Mouse (Mus musculus) hindbrain, embryonic 16.5 days (tissue): ENCODE measurements around the gene Tbx6. TPM values are rescaled to one million over a fixed set of nuclear protein-coding genes. Genes with fewer than 3 reads are reported as not detected.
A peak's percentile ranks its signal among the peaks of the same experiment; 100 is the strongest.

Source experiments
- ATAC-seq: fragments of 200-750 bp; cut with Nextera tagmentation; 2 replicates; pipeline ENCODE4 v1.8.0; 2017; ENCODE audit warnings: moderate TSS enrichment, moderate library complexity
- H3K27ac ChIP-seq: fragments of 300-500 bp; sonication (generic); 2 replicates; pipeline ENCODE4 v1.5.1; 2014; ENCODE audit warnings: low read depth, mild to moderate bottlenecking, control low read depth, low read length, moderate library complexity
- H3K27me3 ChIP-seq: fragments of 300-500 bp; sonication (generic); replicated peaks from 2 replicates; pipeline ENCODE4 v1.6.1; 2014; ENCODE audit warnings: low read length; ENCODE audit not compliant: control insufficient read depth, insufficient read depth
- H3K36me3 ChIP-seq: fragments of 300-500 bp; sonication (generic); 2 replicates; pipeline ENCODE4 v1.6.1; 2014; ENCODE audit warnings: mild to moderate bottlenecking, low read length, moderate library complexity, mixed read lengths; ENCODE audit not compliant: control insufficient read depth, insufficient read depth
- H3K4me1 ChIP-seq: fragments of 300-500 bp; sonication (generic); 2 replicates; pipeline ENCODE4 v1.6.1; 2014; ENCODE audit warnings: low read depth, low read length; ENCODE audit not compliant: control insufficient read depth, insufficient read depth
- H3K4me2 ChIP-seq: fragments of 300-500 bp; sonication (generic); 2 replicates; pipeline ENCODE4 v1.6.1; 2014; ENCODE audit warnings: mild to moderate bottlenecking, low read length, control low read depth, moderate library complexity
- H3K4me3 ChIP-seq: fragments of 300-500 bp; sonication (generic); 2 replicates; pipeline ENCODE4 v1.5.1; 2014; ENCODE audit warnings: mild to moderate bottlenecking, low read length, control low read depth, moderate library complexity
- H3K9ac ChIP-seq: fragments of 300-500 bp; sonication (generic); 2 replicates; pipeline ENCODE4 v1.6.1; 2014; ENCODE audit warnings: low read depth, mild to moderate bottlenecking, control low read depth, low read length, moderate library complexity
- H3K9me3 ChIP-seq: fragments of 300-500 bp; sonication (generic); 2 replicates; pipeline ENCODE4 v1.6.1; 2014; ENCODE audit warnings: mild to moderate bottlenecking, low read length, moderate library complexity; ENCODE audit not compliant: control insufficient read depth
- WGBS: fragments of 180-500 bp; shearing (Covaris S2); extraction: QIAGEN DNeasy Blood & Tissue Kit; methylation state at CpG from one replicate; pipeline ENCODE4 v1.1.7; 2014; 5-methylcytosine and 5-hydroxymethylcytosine counted together
- polyA plus RNA-seq: library from polyadenylated mRNA; unstranded; fragments of >200 nt; fragmentation: Nextera tagmentation; extraction: Ambion mirVana; gene quantifications from 2 replicates; pipeline ENCODE4 v1.2.1, GENCODE M21; 2015

Tbx6 gene
- polyA plus RNA-seq, 1 experiment from 2014 or later = 0.29 TPM

- H3K36me3 ChIP-seq = no peaks in the 10 kb centered on the region
- no peak overlapping the region for H3K4me2 ChIP-seq
- no peaks in the 10 kb centered on the region for H3K9me3 ChIP-seq
- H3K9ac ChIP-seq = no peak overlapping the region
- no peak overlapping the region for H3K27ac ChIP-seq
- H3K4me3 ChIP-seq = no peak overlapping the region
- WGBS = 81% methylated on average over 7 of the region's 7 CpGs
- H3K4me1 ChIP-seq = no peaks in the 10 kb centered on the region
- H3K27me3 ChIP-seq = no peaks in the 10 kb centered on the region
- no peak for ATAC-seq
Observed at GRCm38 (mm10) chr7:126748824-126749223, 32.5 kb upstream of the Tbx6 start.

DNA sequence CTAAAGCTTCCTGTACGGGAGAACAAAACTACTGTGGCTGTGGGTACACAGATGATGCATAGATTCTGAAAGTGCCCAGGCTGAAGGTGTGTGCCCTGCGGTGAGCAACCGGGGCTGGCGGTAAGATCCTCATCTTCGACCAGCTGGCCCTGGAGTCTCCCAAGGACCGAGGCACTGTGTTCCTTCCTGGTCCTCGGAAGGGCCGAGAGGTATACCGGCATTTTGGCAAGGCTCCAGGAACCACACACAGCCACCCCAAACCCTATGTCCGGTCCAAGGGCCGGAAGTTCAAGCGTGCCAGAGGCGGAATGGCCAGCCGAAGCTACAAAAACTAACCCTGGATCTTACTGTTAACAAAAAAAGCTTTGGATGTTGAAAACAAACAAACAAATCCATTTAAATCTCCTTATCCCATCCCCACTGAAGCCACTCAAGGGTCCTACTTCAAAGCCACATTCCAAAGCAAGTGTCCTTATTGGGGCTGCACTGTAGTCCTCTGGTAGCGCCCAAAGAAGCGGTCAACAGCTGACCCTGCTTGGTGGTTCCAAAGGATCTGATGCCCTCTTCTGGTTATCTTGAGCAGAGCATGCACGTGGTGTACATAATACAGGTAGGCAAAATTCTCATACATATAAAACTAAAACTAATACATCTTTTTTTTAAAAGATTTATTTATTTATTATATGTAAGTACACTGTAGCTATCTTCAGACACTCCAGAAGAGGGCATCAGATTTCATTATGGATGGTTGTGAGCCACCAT lies 31.5 kb upstream of the Tbx6 start:
- peaks cover 3% of the 10 kb centered on the region; the same call in 1 of the 2 replicates for H3K4me1 ChIP-seq
- no peak overlapping the region for H3K27ac ChIP-seq
- no peak overlapping the region for H3K9ac ChIP-seq
- H3K4me3 ChIP-seq = no peak overlapping the region
- no peaks in the 10 kb centered on the region for H3K36me3 ChIP-seq
- ATAC-seq = no peak
- H3K9me3 ChIP-seq = no peaks in the 10 kb centered on the region
- H3K4me2 ChIP-seq = no peak overlapping the region
- no peaks in the 10 kb centered on the region for H3K27me3 ChIP-seq
- WGBS = 97% methylated on average over 17 of the region's 17 CpGs

DNA sequence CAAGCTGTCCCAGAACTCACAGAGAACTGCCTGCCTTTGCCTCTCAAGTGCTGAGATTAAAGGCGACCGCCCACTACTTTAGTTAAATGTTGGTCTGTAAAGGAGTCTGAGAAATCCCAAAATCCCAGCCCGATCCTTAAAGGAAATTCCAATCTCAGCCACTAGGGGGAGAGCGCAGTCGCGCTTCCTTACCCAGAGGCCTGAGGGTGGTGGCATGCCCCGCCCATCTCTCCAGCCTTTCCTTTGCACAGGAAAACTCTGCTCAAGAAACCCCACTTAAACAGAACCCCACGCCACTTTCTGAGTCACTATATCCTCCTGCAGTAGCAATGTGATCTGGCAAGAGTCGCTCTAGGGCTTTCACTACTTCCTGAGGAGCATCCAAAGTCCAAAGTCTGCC lies 26.4 kb upstream of the Tbx6 start:
- Histone ChIP-seq H3K4me1 (peaks cover 6% of the 10 kb centered on the region), H3K9ac (peak overlapping the region; percentile 55), H3K36me3 (no peaks in the 10 kb centered on the region), H3K27ac (no peak overlapping the region), H3K4me3 (no peak overlapping the region), H3K4me2 (peak overlapping the region; percentile 43), H3K9me3 (no peaks in the 10 kb centered on the region), H3K27me3 (no peaks in the 10 kb centered on the region)
- 4% methylated on average over 9 of the region's 9 CpGs for WGBS
- peak; percentile 71 for ATAC-seq

GRCm38 (mm10) chr7:126758539-126758938 lies 22.7 kb upstream of the Tbx6 start:
- H3K36me3 ChIP-seq = no peaks in the 10 kb centered on the region
- H3K4me1 ChIP-seq = peaks cover 27% of the 10 kb centered on the region
- H3K9me3 ChIP-seq = no peaks in the 10 kb centered on the region
- no peaks in the 10 kb centered on the region for H3K27me3 ChIP-seq
- no peak overlapping the region for H3K27ac ChIP-seq
- no peak for ATAC-seq
- no peak overlapping the region for H3K4me2 ChIP-seq
- no peak overlapping the region for H3K4me3 ChIP-seq
- H3K9ac ChIP-seq = no peak overlapping the region
- WGBS = 57% methylated on average over 7 of the region's 7 CpGs

DNA sequence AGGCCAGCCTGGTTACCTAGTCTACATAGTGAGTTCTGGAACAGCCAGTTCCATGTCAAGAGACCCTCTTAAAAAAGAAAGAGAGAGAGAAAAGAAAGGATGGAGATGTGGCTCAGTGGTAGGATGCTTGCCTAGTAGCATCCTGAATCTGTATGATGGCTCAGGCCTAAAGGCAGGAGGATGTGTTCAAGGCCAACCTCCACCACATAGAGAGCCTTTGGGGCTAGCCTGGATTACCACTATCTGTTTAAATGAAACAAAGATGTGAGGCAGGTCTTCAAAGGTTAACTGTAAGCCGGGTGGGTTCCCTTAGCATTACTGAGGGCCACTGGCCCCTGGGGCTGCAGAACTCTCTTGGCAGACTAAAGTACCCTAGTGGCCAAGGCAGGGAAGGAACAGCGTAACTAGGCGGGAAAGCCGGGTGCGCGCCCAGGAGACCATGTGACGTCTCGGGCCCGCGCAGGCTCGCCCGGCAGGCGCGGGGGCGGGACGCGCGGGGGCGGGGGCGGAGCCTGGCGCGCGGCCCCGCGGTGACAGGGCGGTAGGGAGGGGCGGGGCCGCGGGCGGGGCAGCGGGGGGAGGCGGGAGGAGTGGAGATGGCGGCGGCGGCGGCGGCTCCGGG lies 22.1 kb upstream of the Tbx6 start, which contains the start of gene Mapk3:
Gene Mapk3, plus strand, starts transcription at position 552 of the 622 bp plus-strand sequence.
- H3K9ac ChIP-seq = peak within 1 kb of the TSS; percentile 83
- no peaks in the 10 kb centered on the region for H3K27me3 ChIP-seq
- peak within 1 kb of the TSS; percentile 64 for H3K4me3 ChIP-seq
- peak within 1 kb of the TSS; percentile 69 for H3K4me2 ChIP-seq
- H3K27ac ChIP-seq = peak within 1 kb of the TSS; percentile 88
- peaks cover 27% of the 10 kb centered on the region for H3K4me1 ChIP-seq
- ATAC-seq = peak; percentile 53
- peaks cover under 1% of the 10 kb centered on the region for H3K36me3 ChIP-seq
- WGBS = 0% methylated on average over 9 of the region's 38 CpGs
- no peaks in the 10 kb centered on the region for H3K9me3 ChIP-seq

DNA sequence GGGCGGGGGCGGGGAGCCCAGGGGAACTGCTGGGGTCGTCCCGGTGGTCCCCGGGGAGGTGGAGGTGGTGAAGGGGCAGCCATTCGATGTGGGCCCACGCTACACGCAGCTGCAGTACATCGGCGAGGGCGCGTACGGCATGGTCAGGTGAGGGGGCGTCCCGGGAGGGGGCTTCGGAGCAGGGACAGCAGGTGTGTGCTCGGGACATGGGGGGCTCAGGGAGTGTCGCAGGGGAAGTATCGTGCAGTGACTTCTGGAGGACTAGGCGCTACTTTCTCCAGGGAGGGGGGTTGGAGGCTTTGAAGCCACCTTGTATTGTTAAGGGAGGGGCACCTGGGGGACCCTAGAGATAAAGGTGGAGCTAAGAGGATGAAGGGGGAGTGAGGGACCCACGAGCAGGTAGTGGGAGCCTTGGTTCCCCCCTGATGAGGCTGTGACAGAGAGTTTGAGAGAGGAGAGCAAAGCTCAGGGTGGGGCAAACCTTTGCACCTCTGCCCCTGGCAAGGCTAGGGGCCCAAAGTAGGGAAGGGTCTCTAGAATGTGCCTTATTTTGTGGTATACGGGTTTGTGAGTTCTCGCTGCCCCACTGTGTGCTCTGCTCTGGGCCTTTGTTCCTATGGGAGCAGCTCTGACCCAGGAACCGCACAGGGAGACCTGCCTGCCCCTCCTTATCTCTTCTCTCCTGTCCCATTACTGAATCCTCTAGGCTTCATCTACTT lies 21.5 kb upstream of the Tbx6 start:
- ATAC-seq = peak; percentile 49
- Histone ChIP-seq H3K27ac (peak overlapping the region; percentile 88), H3K4me3 (peak overlapping the region; percentile 64), H3K4me1 (peaks cover 24% of the 10 kb centered on the region), H3K27me3 (no peaks in the 10 kb centered on the region), H3K4me2 (peak overlapping the region; percentile 69), H3K36me3 (peaks cover 7% of the 10 kb centered on the region), H3K9me3 (no peaks in the 10 kb centered on the region), H3K9ac (peak overlapping the region; percentile 83)
- under 1% methylated on average over 22 of the region's 24 CpGs for WGBS

DNA sequence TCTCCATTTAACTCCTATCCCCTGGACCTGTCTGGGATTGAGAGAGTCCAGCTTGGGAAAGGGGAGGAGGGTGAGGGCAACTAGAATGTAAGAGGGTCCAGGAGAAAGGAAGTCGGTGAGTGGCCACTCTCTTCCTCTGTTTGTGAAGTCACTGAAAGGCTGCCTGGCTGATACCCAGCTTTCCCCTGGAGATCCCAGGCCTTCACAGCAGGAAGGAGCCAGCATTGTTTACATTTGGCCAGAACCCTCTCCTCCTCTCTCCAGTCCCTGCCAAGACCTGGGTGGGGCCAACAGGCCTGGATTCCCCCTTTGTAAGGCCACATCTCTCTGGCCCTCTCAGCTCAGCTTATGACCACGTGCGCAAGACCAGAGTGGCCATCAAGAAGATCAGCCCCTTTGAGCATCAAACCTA lies 20.9 kb upstream of the Tbx6 start:
- Histone ChIP-seq H3K9ac (peak overlapping the region; percentile 83), H3K27ac (peak overlapping the region; percentile 88), H3K4me2 (peak overlapping the region; percentile 69), H3K27me3 (no peaks in the 10 kb centered on the region), H3K4me1 (peaks cover 21% of the 10 kb centered on the region), H3K4me3 (peak overlapping the region; percentile 64), H3K9me3 (no peaks in the 10 kb centered on the region), H3K36me3 (peaks cover 8% of the 10 kb centered on the region)
- 15% methylated on average over 3 of the region's 3 CpGs for whole genome bisulfite sequencing
- ATAC-seq = peak; percentile 53

- Histone ChIP-seq H3K9ac (peak overlapping the region; percentile 83; the same call in 1 of the 2 replicates), H3K36me3 (peaks cover 10% of the 10 kb centered on the region), H3K4me2 (peak overlapping the region; percentile 69), H3K4me3 (peak overlapping the region; percentile 64), H3K9me3 (no peaks in the 10 kb centered on the region), H3K27me3 (no peaks in the 10 kb centered on the region), H3K4me1 (peaks cover 21% of the 10 kb centered on the region), H3K27ac (peak overlapping the region; percentile 88)
- ATAC-seq = no peak
- 56% methylated on average over 4 of the region's 4 CpGs for WGBS
Observed at GRCm38 (mm10) chr7:126760956-126761355, 20.3 kb upstream of the Tbx6 start.
